Mouse (Mus musculus) neural tube, embryonic 15.5 days (tissue): Measurements from ENCODE around the gene Pcgf2. TPM values are rescaled to one million over a fixed set of nuclear protein-coding genes. Genes with fewer than 3 reads are reported as not detected.

Source experiments
- microRNA-seq: library from miRNA; unstranded; fragments of <30 nt; microRNA quantifications from one replicate; pipeline ENCODE4, GENCODE M21; 2017
- polyA plus RNA-seq: library from polyadenylated mRNA; unstranded; fragments of >200 nt; fragmentation: Nextera tagmentation; extraction: Ambion mirVana; gene quantifications from 2 replicates; pipeline ENCODE4 v1.2.1, GENCODE M21; 2015

Gene Pcgf2
- polyA plus RNA-seq, 1 experiment from 2014 or later, result 17.7 TPM

Small RNA genes within 50 kb of the gene (microRNA-seq; reads per million reads assigned to microRNA genes)
- gene Gm24158, result not detected
- not detected for gene Mir6927
- gene Mir8102, result not detected

Other genes starting within 250 kb of the Pcgf2 start
- 1.2 and 1.4 TPM in 2 replicates for gene 4933428G20Rik, start 200.2 kb downstream of the Pcgf2 start, polyA plus RNA-seq
- gene Srcin1, start 124.3 kb downstream of the Pcgf2 start, polyA plus RNA-seq, result 7.2 and 10.5 TPM in 2 replicates
- 2.1 TPM in 2 replicates for gene Epop, start 70.8 kb downstream of the Pcgf2 start, polyA plus RNA-seq
- 2.3 and 3.1 TPM in 2 replicates for gene Mllt6, start 37.1 kb downstream of the Pcgf2 start, polyA plus RNA-seq
- gene Cisd3, start 14.7 kb downstream of the Pcgf2 start, polyA plus RNA-seq, result 46.9 and 50.1 TPM in 2 replicates
- gene Psmb3, start 2.9 kb upstream of the Pcgf2 start, polyA plus RNA-seq, result 458 and 459 TPM in 2 replicates
- gene Pip4k2b, start 44.2 kb upstream of the Pcgf2 start, polyA plus RNA-seq, result 3.8 and 5.0 TPM in 2 replicates
- 16.2 and 16.4 TPM in 2 replicates for gene Cwc25, start 66.1 kb upstream of the Pcgf2 start, polyA plus RNA-seq
- gene 1700001P01Rik, start 75.4 kb upstream of the Pcgf2 start, polyA plus RNA-seq, result 0.63 and 0.88 TPM in 2 replicates
- 314 and 372 TPM in 2 replicates for gene Rpl23, start 81.9 kb upstream of the Pcgf2 start, polyA plus RNA-seq
- 136 and 143 TPM in 2 replicates for gene Lasp1, start 98.5 kb upstream of the Pcgf2 start, polyA plus RNA-seq
- 41.8 and 47.2 TPM in 2 replicates for gene B230217C12Rik, start 140.3 kb upstream of the Pcgf2 start, polyA plus RNA-seq
- 0.49 and 0.69 TPM in 2 replicates for gene Fbxo47, start 183.7 kb upstream of the Pcgf2 start, polyA plus RNA-seq